Comparison of ENCODE assay signal across 20 mouse cellular contexts in genomic region chr13:34253736-34254135, GRCm38 (mm10).
A peak's percentile ranks its signal among the peaks of the same experiment; 100 is the strongest.
DNase-seq lines count a peak whose midpoint lies in the region; ATAC-seq and TF ChIP-seq lines count a peak whose summit lies in the region.
"Had no signal": no experiment of that assay in that cellular context is flagged by ENCODE, and none has a peak within 500 bp of the region (broad histone marks: within the 10 kb centered on the region; RNA-seq: fewer than 3 reads in every experiment).

No protein-coding gene starts in this region.

- peaks cover 27% of the 10 kb centered on the region for H3K36me3 ChIP-seq in forebrain, embryonic 10.5 days (replicated peaks)
- H3K36me3 ChIP-seq in forebrain, embryonic 15.5 days, result no peaks in the 10 kb centered on the region
- H3K36me3 ChIP-seq in liver, embryonic 11.5 days (ENCODE audit: control insufficient read depth, insufficient read depth, low read length), result no peaks in the 10 kb centered on the region
- no peaks in the 10 kb centered on the region for H3K36me3 ChIP-seq in macrophage (ENCODE audit: inconsistent target)
- H3K36me3 ChIP-seq: embryonic facial prominence, embryonic 12.5 days; heart, embryonic 10.5 days; limb, embryonic 12.5 days had no signal

- no peak overlapping the region for H3K9ac ChIP-seq in forebrain, embryonic 15.5 days (replicated peaks)
- H3K9ac ChIP-seq in liver, embryonic 11.5 days (ENCODE audit: low read depth, low read length), result no peak overlapping the region
- H3K9ac ChIP-seq: embryonic facial prominence, embryonic 12.5 days; limb, embryonic 12.5 days had no signal

- no peak for DNase-seq in forebrain, embryonic 10.5 days (ENCODE audit: extremely low spot score, low spot score)
- no peak for DNase-seq in layer of hippocampus, adult 2 months (ENCODE audit: low spot score in 2 of 2)
- DNase-seq in layer of hippocampus, postnatal 10 days (ENCODE audit: low spot score in 2 of 2), result no peak
- no peak for DNase-seq in liver, embryonic 11.5 days (ENCODE audit: low spot score)
- DNase-seq in MN1 (ENCODE audit: low spot score), result no peak
- no peak for DNase-seq in lung, postnatal 14 days
- DNase-seq: adrenal gland, postnatal 25 days; cerebellum, adult 9-10 months; kidney, adult 18-20 months; kidney, postnatal 10 days; retina, postnatal 1 day; right cerebral cortex, postnatal 4 days had no signal

- TF ChIP-seq CTCF in layer of hippocampus, adult 2 months (conservative IDR thresholded peaks at IDR 0.05), result no peak

- peak overlapping the region; percentile 21; the same call in 1 of the 2 replicates for H3K27ac ChIP-seq in forebrain, embryonic 10.5 days
- no peak overlapping the region for H3K27ac ChIP-seq in forebrain, embryonic 15.5 days (replicated peaks)
- H3K27ac ChIP-seq in layer of hippocampus, adult 2 months, result peak overlapping the region; percentile 73
- no peak overlapping the region for H3K27ac ChIP-seq in liver, embryonic 11.5 days (ENCODE audit: low read depth, low read length)
- peak overlapping the region; percentile 62 for H3K27ac ChIP-seq in macrophage
- H3K27ac ChIP-seq: embryonic facial prominence, embryonic 12.5 days; heart, embryonic 10.5 days; hindbrain, postnatal 0 days; limb, embryonic 12.5 days had no signal

- 87% methylated on average over 3 of the region's 3 CpGs for WGBS in forebrain, embryonic 10.5 days
- 91% methylated on average over 3 of the region's 3 CpGs for WGBS in forebrain, embryonic 15.5 days
- WGBS in liver, embryonic 11.5 days, result 60% methylated on average over 3 of the region's 3 CpGs
- 80% methylated on average over 3 of the region's 3 CpGs for WGBS in macrophage (ENCODE audit: missing documents)

- H3K4me3 ChIP-seq in forebrain, embryonic 10.5 days, result no peak overlapping the region
- H3K4me3 ChIP-seq in forebrain, embryonic 15.5 days, result no peak overlapping the region
- H3K4me3 ChIP-seq in layer of hippocampus, adult 2 months, result no peak overlapping the region
- no peak overlapping the region for H3K4me3 ChIP-seq in liver, embryonic 11.5 days (ENCODE audit: low read depth, low read length)
- H3K4me3 ChIP-seq in macrophage (ENCODE audit: inconsistent target), result no peak overlapping the region
- H3K4me3 ChIP-seq: embryonic facial prominence, embryonic 12.5 days; erythroblast, embryonic 14.5 days; heart, embryonic 10.5 days; limb, embryonic 12.5 days had no signal

- H3K79me2 ChIP-seq in macrophage (ENCODE audit: inconsistent target), result no peaks in the 10 kb centered on the region

- H3K4me1 ChIP-seq in forebrain, embryonic 10.5 days, result peaks cover 55% of the 10 kb centered on the region
- H3K4me1 ChIP-seq in forebrain, embryonic 15.5 days, result peaks cover 24% of the 10 kb centered on the region
- H3K4me1 ChIP-seq in liver, embryonic 11.5 days (replicated peaks; ENCODE audit: control insufficient read depth, insufficient read depth, low read length), result peaks cover 40% of the 10 kb centered on the region

- no peak overlapping the region for H3K4me2 ChIP-seq in forebrain, embryonic 15.5 days (replicated peaks)
- peak overlapping the region; percentile 28; the same call in 1 of the 2 replicates for H3K4me2 ChIP-seq in liver, embryonic 11.5 days
- H3K4me2 ChIP-seq: embryonic facial prominence, embryonic 12.5 days; limb, embryonic 12.5 days had no signal

- ATAC-seq in forebrain, embryonic 15.5 days (replicated peaks), result no peak
- ATAC-seq in liver, embryonic 11.5 days (replicated peaks; ENCODE audit: low FRiP score), result peak; percentile 80
- ATAC-seq: forebrain, embryonic 14.5 days; hindbrain, postnatal 0 days had no signal

- peaks cover 16% of the 10 kb centered on the region; the same call in 1 of the 2 replicates for H3K27me3 ChIP-seq in forebrain, embryonic 10.5 days (ENCODE audit: poor library complexity, severe bottlenecking)
- H3K27me3 ChIP-seq in forebrain, embryonic 15.5 days, result no peaks in the 10 kb centered on the region
- H3K27me3 ChIP-seq in liver, embryonic 11.5 days (replicated peaks; ENCODE audit: control insufficient read depth, insufficient read depth, low read length), result no peaks in the 10 kb centered on the region
- H3K27me3 ChIP-seq: embryonic facial prominence, embryonic 12.5 days; limb, embryonic 12.5 days had no signal

- H3K9me3 ChIP-seq in forebrain, embryonic 10.5 days, result no peaks in the 10 kb centered on the region
- H3K9me3 ChIP-seq in forebrain, embryonic 15.5 days, result no peaks in the 10 kb centered on the region
- H3K9me3 ChIP-seq in liver, embryonic 11.5 days (ENCODE audit: control insufficient read depth, low read length), result no peaks in the 10 kb centered on the region
- H3K9me3 ChIP-seq: embryonic facial prominence, embryonic 12.5 days; heart, embryonic 10.5 days; limb, embryonic 12.5 days had no signal

Comparison
In these comparisons a context has a peak if more than half of its experiments do, and no peak if none do; other contexts are left out.
1. H3K27ac ChIP-seq: peak in forebrain, embryonic 10.5 days (single experiment), layer of hippocampus, adult 2 months (single experiment) and macrophage (single experiment); none in forebrain, embryonic 15.5 days (single experiment) and liver, embryonic 11.5 days (single experiment).